ENCODE assay signal across 10 mouse cellular contexts in the genomic region with DNA sequence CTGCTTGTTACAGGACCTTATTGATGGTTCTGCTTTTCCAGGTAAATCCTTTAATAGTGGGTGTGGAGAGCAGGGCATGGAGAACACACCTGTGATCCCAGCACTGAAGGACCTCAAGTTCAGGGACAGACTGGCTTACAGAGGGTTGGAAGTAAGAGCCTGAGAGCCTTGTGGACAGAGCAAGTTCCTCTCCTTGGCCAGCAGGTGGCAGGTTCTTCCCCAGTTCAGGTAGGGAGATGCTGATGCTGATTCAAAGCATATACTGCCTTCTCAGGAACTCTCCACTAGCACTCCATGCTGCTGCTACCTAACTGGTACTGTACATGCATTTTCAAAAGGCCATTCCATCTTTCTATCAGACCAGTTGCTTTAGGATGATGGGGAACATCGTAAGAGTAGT. TPM values are rescaled to one million over a fixed set of nuclear protein-coding genes. Genes with fewer than 3 reads are reported as not detected.
DNase-seq lines count a peak whose midpoint lies in the region; ATAC-seq and TF ChIP-seq lines count a peak whose summit lies in the region.
"Had no signal": no experiment of that assay in that cellular context is flagged by ENCODE, and none has a peak within 500 bp of the region (broad histone marks: within the 10 kb centered on the region; RNA-seq: fewer than 3 reads in every experiment).

No protein-coding gene starts in this region.

- H3K27me3 ChIP-seq in hindbrain, embryonic 10.5 days (ENCODE audit: insufficient read depth, poor library complexity, severe bottlenecking): no peaks in the 10 kb centered on the region
- H3K27me3 ChIP-seq in hindbrain, embryonic 12.5 days: no peaks in the 10 kb centered on the region
- no peaks in the 10 kb centered on the region for H3K27me3 ChIP-seq in embryonic facial prominence, embryonic 14.5 days (replicated peaks; ENCODE audit: control insufficient read depth, insufficient read depth, low read length)
- no peaks in the 10 kb centered on the region for H3K27me3 ChIP-seq in limb, embryonic 14.5 days (ENCODE audit: control insufficient read depth, insufficient read depth, low read length)
- H3K27me3 ChIP-seq: embryonic facial prominence, embryonic 13.5 days; liver, embryonic 13.5 days had no signal

- WGBS in hindbrain, embryonic 10.5 days: 63% methylated on average over 1 of the region's 1 CpGs
- 58% methylated on average over 1 of the region's 1 CpGs for WGBS in hindbrain, embryonic 12.5 days
- 55% methylated on average over 1 of the region's 1 CpGs for WGBS in embryonic facial prominence, embryonic 14.5 days
- WGBS in limb, embryonic 14.5 days: 52% methylated on average over 1 of the region's 1 CpGs

- H3K4me3 ChIP-seq in hindbrain, embryonic 10.5 days: no peak overlapping the region
- no peak overlapping the region for H3K4me3 ChIP-seq in hindbrain, embryonic 12.5 days
- no peak overlapping the region for H3K4me3 ChIP-seq in embryonic facial prominence, embryonic 14.5 days (ENCODE audit: low read depth, low read length)
- H3K4me3 ChIP-seq in limb, embryonic 14.5 days (replicated peaks; ENCODE audit: low read length): no peak overlapping the region
- H3K4me3 ChIP-seq: embryonic facial prominence, embryonic 13.5 days; liver, embryonic 13.5 days had no signal

- H3K36me3 ChIP-seq in hindbrain, embryonic 10.5 days: no peaks in the 10 kb centered on the region
- H3K36me3 ChIP-seq in hindbrain, embryonic 12.5 days: no peaks in the 10 kb centered on the region
- no peaks in the 10 kb centered on the region for H3K36me3 ChIP-seq in embryonic facial prominence, embryonic 14.5 days (ENCODE audit: control insufficient read depth, insufficient read depth, low read length)
- H3K36me3 ChIP-seq in limb, embryonic 14.5 days (ENCODE audit: control insufficient read depth, insufficient read depth, low read length): no peaks in the 10 kb centered on the region
- H3K36me3 ChIP-seq: embryonic facial prominence, embryonic 13.5 days; liver, embryonic 13.5 days had no signal

- H3K4me2 ChIP-seq in hindbrain, embryonic 12.5 days (replicated peaks): no peak overlapping the region
- H3K4me2 ChIP-seq in embryonic facial prominence, embryonic 14.5 days (ENCODE audit: low read depth, low read length): no peak overlapping the region
- H3K4me2 ChIP-seq in limb, embryonic 14.5 days (replicated peaks; ENCODE audit: low read depth, low read length, severe bottlenecking): no peak overlapping the region
- H3K4me2 ChIP-seq: embryonic facial prominence, embryonic 13.5 days; liver, embryonic 13.5 days had no signal

- H3K9ac ChIP-seq in hindbrain, embryonic 12.5 days: no peak overlapping the region
- H3K9ac ChIP-seq in embryonic facial prominence, embryonic 14.5 days (ENCODE audit: low read depth, low read length): no peak overlapping the region
- no peak overlapping the region for H3K9ac ChIP-seq in limb, embryonic 14.5 days (ENCODE audit: low read depth, low read length, severe bottlenecking)
- H3K9ac ChIP-seq: embryonic facial prominence, embryonic 13.5 days; liver, embryonic 13.5 days had no signal

- TF ChIP-seq POLR2A in limb, embryonic 14.5 days (IDR thresholded peaks at IDR 0.05; ENCODE audit: borderline replicate concordance, extremely low read depth, insufficient read depth, insufficient read length): no peak

- no peak overlapping the region for H3K27ac ChIP-seq in hindbrain, embryonic 10.5 days
- H3K27ac ChIP-seq in hindbrain, embryonic 12.5 days: no peak overlapping the region
- H3K27ac ChIP-seq in embryonic facial prominence, embryonic 14.5 days (replicated peaks; ENCODE audit: low read depth, low read length): no peak overlapping the region
- H3K27ac ChIP-seq in limb, embryonic 14.5 days (replicated peaks; ENCODE audit: low read depth, low read length): no peak overlapping the region
- H3K27ac ChIP-seq: embryonic facial prominence, embryonic 13.5 days; liver, embryonic 13.5 days had no signal

- H3K4me1 ChIP-seq in hindbrain, embryonic 10.5 days (replicated peaks): no peaks in the 10 kb centered on the region
- no peaks in the 10 kb centered on the region for H3K4me1 ChIP-seq in hindbrain, embryonic 12.5 days
- H3K4me1 ChIP-seq in embryonic facial prominence, embryonic 14.5 days (ENCODE audit: control insufficient read depth, insufficient read depth, low read length): no peaks in the 10 kb centered on the region
- H3K4me1 ChIP-seq in limb, embryonic 14.5 days (ENCODE audit: control insufficient read depth, insufficient read depth, low read length): no peaks in the 10 kb centered on the region
- H3K4me1 ChIP-seq: embryonic facial prominence, embryonic 13.5 days; liver, embryonic 13.5 days had no signal

- no peak for ATAC-seq in hindbrain, embryonic 12.5 days (ENCODE audit: low FRiP score)
- ATAC-seq in embryonic facial prominence, embryonic 14.5 days (ENCODE audit: low read depth): no peak
- ATAC-seq in limb, embryonic 14.5 days (ENCODE audit: low FRiP score, low read depth): no peak

- DNase-seq in hindbrain, embryonic 10.5 days (ENCODE audit: low spot score): peak; percentile 22
- DNase-seq in B cell, adult 2 months: peak; percentile 54 to 57
- peak; percentile 68 for DNase-seq in R1 (ENCODE audit: low read depth, low spot score)
- peak; percentile 29 for DNase-seq in embryonic facial prominence, embryonic 14.5 days (ENCODE audit: low spot score)
- DNase-seq in limb, embryonic 14.5 days (ENCODE audit: low spot score): peak; percentile 11
- DNase-seq in skeletal muscle tissue, adult 2 months (ENCODE audit: low read depth, low spot score): peak; percentile 3
- DNase-seq in gastrocnemius, adult 18-20 months (ENCODE audit: low spot score): no peak
- DNase-seq: liver, embryonic 13.5 days had no signal

- no peaks in the 10 kb centered on the region for H3K9me3 ChIP-seq in hindbrain, embryonic 10.5 days
- H3K9me3 ChIP-seq in hindbrain, embryonic 12.5 days (replicated peaks): no peaks in the 10 kb centered on the region
- no peaks in the 10 kb centered on the region for H3K9me3 ChIP-seq in embryonic facial prominence, embryonic 14.5 days (ENCODE audit: control insufficient read depth, low read length)
- no peaks in the 10 kb centered on the region for H3K9me3 ChIP-seq in limb, embryonic 14.5 days (ENCODE audit: control insufficient read depth, low read length)
- H3K9me3 ChIP-seq: embryonic facial prominence, embryonic 13.5 days; liver, embryonic 13.5 days had no signal

RNA-seq across cellular contexts. Expression of a gene that starts 20.5 kb away (rescaled TPM):
- polyA plus RNA-seq in hindbrain, embryonic 10.5 days (2016; fragmentation: Nextera tagmentation; extraction: Ambion mirVana): not detected in 2 replicates
- not detected in 2 replicates for polyA plus RNA-seq in hindbrain, embryonic 12.5 days (2016; fragmentation: Nextera tagmentation; extraction: Ambion mirVana)
- polyA plus RNA-seq in embryonic facial prominence, embryonic 14.5 days (2014; fragmentation: Nextera tagmentation; extraction: Ambion mirVana): not detected in 2 replicates
- 0.06 and 0.14 TPM in 2 replicates for polyA plus RNA-seq in limb, embryonic 14.5 days (2012; rRNA removed)
- 0.29 TPM in 1 of 2 replicates, not detected in the other for polyA plus RNA-seq in limb, embryonic 14.5 days (2014; fragmentation: Nextera tagmentation; extraction: Ambion mirVana)
- not detected for total RNA-seq in gastrocnemius, adult 18-20 months (2021)
- polyA plus RNA-seq: embryonic facial prominence, embryonic 13.5 days had no signal

RNA-seq across cellular contexts. Expression of a gene that starts 40.7 kb away (rescaled TPM):
- not detected in 2 replicates for polyA plus RNA-seq in hindbrain, embryonic 10.5 days (2016; fragmentation: Nextera tagmentation; extraction: Ambion mirVana)
- not detected in 2 replicates for polyA plus RNA-seq in hindbrain, embryonic 12.5 days (2016; fragmentation: Nextera tagmentation; extraction: Ambion mirVana)
- polyA plus RNA-seq in embryonic facial prominence, embryonic 14.5 days (2014; fragmentation: Nextera tagmentation; extraction: Ambion mirVana): not detected in 2 replicates
- polyA plus RNA-seq in limb, embryonic 14.5 days (2012; rRNA removed): not detected in 2 replicates
- polyA plus RNA-seq in limb, embryonic 14.5 days (2014; fragmentation: Nextera tagmentation; extraction: Ambion mirVana): not detected in 2 replicates
- total RNA-seq in gastrocnemius, adult 18-20 months (2021): not detected
- polyA plus RNA-seq: embryonic facial prominence, embryonic 13.5 days had no signal
